Mouse (Mus musculus) intestine, embryonic 15.5 days (tissue): Measurements from ENCODE around the gene C1rl. TPM values are rescaled to one million over a fixed set of nuclear protein-coding genes. Genes with fewer than 3 reads are reported as not detected.
A peak's percentile ranks its signal among the peaks of the same experiment; 100 is the strongest.

Experiments used
- ATAC-seq: fragments of 200-750 bp; cut with Nextera tagmentation; 2 replicates; pipeline ENCODE4 v1.8.0; 2017; ENCODE audit warnings: moderate TSS enrichment, moderate library complexity
- H3K27ac ChIP-seq: fragments of 300-500 bp; sonication (generic); 2 replicates; pipeline ENCODE4 v1.5.1; 2015; ENCODE audit warnings: mild to moderate bottlenecking, inconsistent platforms
- H3K27me3 ChIP-seq: fragments of 300-500 bp; sonication (generic); replicated peaks from 2 replicates; pipeline ENCODE4 v1.6.1; 2015; ENCODE audit warnings: inconsistent platforms
- H3K36me3 ChIP-seq: fragments of 300-500 bp; sonication (generic); 2 replicates; pipeline ENCODE4 v1.6.1; 2015; ENCODE audit warnings: inconsistent platforms
- H3K4me1 ChIP-seq: fragments of 300-500 bp; sonication (generic); replicated peaks from 2 replicates; pipeline ENCODE4 v1.6.1; 2015; ENCODE audit warnings: inconsistent platforms
- H3K4me2 ChIP-seq: fragments of 300-500 bp; sonication (generic); replicated peaks from 2 replicates; pipeline ENCODE4 v1.6.1; 2015; ENCODE audit warnings: mild to moderate bottlenecking, inconsistent platforms
- H3K4me3 ChIP-seq: fragments of 300-500 bp; sonication (generic); replicated peaks from 2 replicates; pipeline ENCODE4 v1.5.1; 2015; ENCODE audit warnings: inconsistent platforms
- H3K9ac ChIP-seq: fragments of 300-500 bp; sonication (generic); 2 replicates; pipeline ENCODE4 v1.6.1; 2015; ENCODE audit warnings: inconsistent platforms
- H3K9me3 ChIP-seq: fragments of 300-500 bp; sonication (generic); 2 replicates; pipeline ENCODE4 v1.6.1; 2016; ENCODE audit warnings: inconsistent platforms
- WGBS: fragments of 180-500 bp; shearing (Covaris S2); methylation state at CpG from one replicate; pipeline ENCODE4 v1.1.7; 2015; 5-methylcytosine and 5-hydroxymethylcytosine counted together
- polyA plus RNA-seq: library from polyadenylated mRNA; unstranded; fragments of >200 nt; fragmentation: Nextera tagmentation; extraction: Ambion mirVana; gene quantifications from 2 replicates; pipeline ENCODE4 v1.2.1, GENCODE M21; 2015

C1rl gene
- 2.3 and 2.5 TPM in 2 replicates for polyA plus RNA-seq

DNA sequence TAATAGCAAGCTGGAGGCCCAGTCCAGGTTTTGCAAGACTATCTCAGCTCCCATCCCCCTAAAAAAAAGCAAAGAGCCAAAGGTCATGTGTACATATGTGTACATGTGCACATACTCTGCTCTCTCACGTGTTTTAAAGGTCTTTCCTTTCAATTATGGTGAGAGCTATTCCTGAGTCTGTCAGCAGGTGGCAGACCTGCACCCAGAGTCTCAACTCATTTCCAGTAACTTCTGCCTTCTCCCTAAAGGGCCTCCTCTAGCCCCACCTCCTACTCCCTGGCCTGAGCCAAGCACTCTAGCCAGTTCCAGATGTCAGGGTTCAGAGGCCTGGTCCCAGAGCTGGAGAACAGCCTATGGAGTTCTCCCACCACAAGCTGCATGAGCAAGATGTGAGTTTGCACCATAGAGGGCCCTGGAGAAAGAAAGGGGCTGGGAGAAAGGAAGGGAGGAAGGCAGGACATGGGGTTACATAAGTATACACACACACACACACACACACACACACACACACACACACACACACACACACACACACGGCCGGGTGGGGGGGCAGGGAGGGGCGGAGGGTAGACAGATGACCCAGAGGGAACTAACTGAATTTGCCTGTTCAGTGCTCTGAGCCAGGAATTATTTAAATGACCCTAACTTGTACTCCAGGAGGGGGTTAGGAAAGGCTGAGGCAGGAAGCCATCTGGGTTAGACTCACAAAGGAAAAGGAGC, at the start of gene C1rl:
TSS of gene C1rl (plus strand) at position 272 of the 720 bp plus-strand sequence.
- no peaks in the 10 kb centered on the region for H3K9me3 ChIP-seq
- H3K27ac ChIP-seq, result peak within 1 kb of the TSS; percentile 40; the same call in 1 of the 2 replicates
- H3K4me3 ChIP-seq, result no peak within 1 kb of the TSS
- no peaks in the 10 kb centered on the region for H3K36me3 ChIP-seq
- 0 out of 2 replicates have a peak within 1 kb of the TSS, but pooled peaks have one; percentile 6 for H3K4me2 ChIP-seq
- no peaks in the 10 kb centered on the region for H3K27me3 ChIP-seq
- WGBS, result 37% methylated on average over 4 of the region's 4 CpGs
- ATAC-seq, result peak; percentile 95
- H3K4me1 ChIP-seq, result peaks cover 6% of the 10 kb centered on the region; the same call in 1 of the 2 replicates
- no peak within 1 kb of the TSS for H3K9ac ChIP-seq

DNA sequence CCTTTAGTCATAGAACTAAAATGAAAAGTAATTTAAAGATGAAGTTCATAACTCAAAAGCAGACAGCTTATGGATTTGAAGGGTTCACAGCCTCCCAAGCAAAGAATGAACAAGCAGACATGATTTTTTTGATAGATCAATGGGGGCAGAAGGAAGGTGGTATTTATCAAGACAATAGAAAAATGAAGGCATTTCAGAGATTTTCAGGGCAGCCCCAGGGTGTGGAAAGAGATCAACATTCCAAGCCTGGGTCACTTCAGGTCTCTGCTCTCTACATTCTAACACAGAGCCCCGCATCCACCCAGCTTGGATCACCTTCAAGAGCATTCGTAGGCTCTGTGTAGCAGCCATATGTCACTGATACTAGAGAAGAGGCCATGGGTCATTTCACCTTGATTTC, 49.6 kb upstream of the C1rl start:
- 91% methylated on average over 2 of the region's 2 CpGs for WGBS
- ATAC-seq, result no peak
- H3K27me3 ChIP-seq, result no peaks in the 10 kb centered on the region
- no peaks in the 10 kb centered on the region for H3K36me3 ChIP-seq
- no peak overlapping the region for H3K4me2 ChIP-seq
- no peak overlapping the region for H3K4me3 ChIP-seq
- no peaks in the 10 kb centered on the region for H3K9me3 ChIP-seq
- no peak overlapping the region for H3K9ac ChIP-seq
- H3K27ac ChIP-seq, result no peak overlapping the region
- no peaks in the 10 kb centered on the region for H3K4me1 ChIP-seq

DNA sequence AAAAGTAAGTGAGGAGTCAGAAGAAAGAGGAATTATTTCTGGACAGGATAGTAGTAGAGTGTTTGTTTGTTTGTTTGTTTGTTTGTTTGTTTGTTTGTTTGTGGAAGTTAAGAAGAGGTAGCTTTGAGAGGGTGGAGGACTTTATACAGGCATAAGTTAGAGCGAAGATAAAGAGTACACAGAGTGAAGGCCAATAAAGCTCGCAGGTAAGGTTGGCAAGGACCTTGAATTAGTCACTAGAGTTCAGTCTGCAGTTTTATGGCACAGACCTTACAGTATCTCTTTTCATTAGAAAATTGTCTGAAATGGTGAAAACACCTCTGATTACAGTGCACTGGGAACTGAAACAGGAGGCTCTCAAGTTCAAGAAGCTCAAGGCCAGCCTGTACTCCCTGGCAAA, 46.9 kb upstream of the C1rl start:
- Histone ChIP-seq H3K27ac (no peak overlapping the region), H3K27me3 (no peaks in the 10 kb centered on the region), H3K4me3 (no peak overlapping the region), H3K36me3 (no peaks in the 10 kb centered on the region), H3K4me2 (no peak overlapping the region), H3K9ac (no peak overlapping the region), H3K9me3 (no peaks in the 10 kb centered on the region), H3K4me1 (no peaks in the 10 kb centered on the region)
- WGBS, result 69% methylated on average over 2 of the region's 2 CpGs
- ATAC-seq, result peak; percentile 72

DNA sequence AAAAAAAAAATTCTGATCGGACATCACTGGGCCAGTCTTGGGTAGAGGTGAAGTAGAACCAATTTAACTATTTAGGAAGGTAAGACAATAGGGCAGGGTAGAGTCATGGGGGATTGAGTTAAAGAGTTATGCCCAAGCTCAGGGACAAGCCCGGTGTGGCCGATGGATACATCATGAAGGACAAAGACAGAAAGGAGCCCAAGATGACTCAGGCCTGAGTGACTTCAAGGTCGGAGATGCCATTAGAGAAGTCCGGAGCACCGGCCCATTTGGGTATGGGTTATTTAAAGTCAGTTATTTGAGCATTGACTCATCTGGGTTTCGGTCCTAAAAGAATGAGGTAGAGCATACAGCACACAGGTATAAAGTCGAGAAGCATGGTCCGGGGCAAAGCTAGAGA, 46.5 kb upstream of the C1rl start:
- WGBS, result 94% methylated on average over 9 of the region's 9 CpGs
- no peak overlapping the region for H3K4me3 ChIP-seq
- no peaks in the 10 kb centered on the region for H3K4me1 ChIP-seq
- H3K27ac ChIP-seq, result no peak overlapping the region
- H3K27me3 ChIP-seq, result no peaks in the 10 kb centered on the region
- H3K9me3 ChIP-seq, result no peaks in the 10 kb centered on the region
- H3K9ac ChIP-seq, result no peak overlapping the region
- H3K36me3 ChIP-seq, result no peaks in the 10 kb centered on the region
- ATAC-seq, result no peak
- H3K4me2 ChIP-seq, result no peak overlapping the region

DNA sequence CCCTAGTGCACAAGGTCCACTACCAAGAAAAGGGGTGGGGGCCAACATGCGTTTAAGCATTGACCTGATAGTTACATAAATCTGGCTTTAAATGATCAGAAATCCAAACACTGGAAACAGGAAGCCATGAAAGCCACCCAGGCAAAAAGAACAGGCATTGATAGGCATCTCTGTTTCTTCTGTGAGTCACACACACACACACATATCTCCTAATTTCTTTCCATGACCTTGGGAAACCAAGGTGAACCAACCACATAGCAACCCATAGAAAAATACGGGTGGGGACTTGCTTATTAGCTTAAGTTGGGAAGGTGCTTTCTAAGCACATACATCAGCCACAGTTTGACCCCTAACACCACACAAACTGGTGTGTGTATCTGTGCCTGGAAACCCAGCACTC, 45.6 kb upstream of the C1rl start:
- Histone ChIP-seq H3K27me3 (no peaks in the 10 kb centered on the region), H3K4me2 (no peak overlapping the region), H3K36me3 (no peaks in the 10 kb centered on the region), H3K27ac (no peak overlapping the region), H3K9me3 (no peaks in the 10 kb centered on the region), H3K4me1 (0 out of 2 replicates have a peak, but pooled peaks cover 5% of the 10 kb centered on the region), H3K9ac (no peak overlapping the region), H3K4me3 (no peak overlapping the region)
- 70% methylated on average over 2 of the region's 2 CpGs for WGBS
- no peak for ATAC-seq

DNA sequence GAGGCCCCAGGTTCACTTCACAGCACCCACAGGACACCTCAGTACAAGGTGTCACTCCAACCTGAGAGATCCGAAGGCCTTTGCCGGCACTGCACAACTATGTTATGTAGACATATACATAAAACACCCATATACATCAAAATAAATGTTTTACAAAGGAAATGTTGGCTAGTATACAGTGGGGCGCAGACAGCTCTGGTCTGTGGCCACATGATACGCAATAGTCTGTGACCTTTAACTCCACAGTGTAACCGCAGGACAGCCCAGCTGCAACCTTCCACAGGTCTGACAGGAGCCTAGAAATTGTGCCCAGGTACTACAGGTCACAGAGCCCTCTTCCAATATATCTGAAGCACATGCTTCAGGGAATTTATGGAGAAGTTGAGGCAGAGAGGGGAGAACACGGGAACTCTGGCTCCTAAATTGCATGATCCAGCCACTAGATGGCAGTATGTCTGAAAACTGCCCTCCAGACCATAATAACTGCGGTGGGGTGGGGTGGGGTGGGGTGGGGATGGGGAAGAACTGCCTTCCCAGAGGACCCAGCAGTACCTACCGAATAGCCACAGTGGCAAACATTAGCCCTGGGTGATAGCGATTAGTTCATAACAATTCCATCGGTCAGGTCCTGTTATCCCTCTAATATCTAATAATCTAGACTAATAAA, 44.6 kb upstream of the C1rl start:
- Histone ChIP-seq H3K36me3 (no peaks in the 10 kb centered on the region), H3K27me3 (no peaks in the 10 kb centered on the region), H3K9ac (no peak overlapping the region), H3K4me3 (no peak overlapping the region), H3K27ac (no peak overlapping the region), H3K4me1 (0 out of 2 replicates have a peak, but pooled peaks cover 5% of the 10 kb centered on the region), H3K4me2 (no peak overlapping the region), H3K9me3 (no peaks in the 10 kb centered on the region)
- ATAC-seq, result no peak
- 74% methylated on average over 10 of the region's 10 CpGs for WGBS

DNA sequence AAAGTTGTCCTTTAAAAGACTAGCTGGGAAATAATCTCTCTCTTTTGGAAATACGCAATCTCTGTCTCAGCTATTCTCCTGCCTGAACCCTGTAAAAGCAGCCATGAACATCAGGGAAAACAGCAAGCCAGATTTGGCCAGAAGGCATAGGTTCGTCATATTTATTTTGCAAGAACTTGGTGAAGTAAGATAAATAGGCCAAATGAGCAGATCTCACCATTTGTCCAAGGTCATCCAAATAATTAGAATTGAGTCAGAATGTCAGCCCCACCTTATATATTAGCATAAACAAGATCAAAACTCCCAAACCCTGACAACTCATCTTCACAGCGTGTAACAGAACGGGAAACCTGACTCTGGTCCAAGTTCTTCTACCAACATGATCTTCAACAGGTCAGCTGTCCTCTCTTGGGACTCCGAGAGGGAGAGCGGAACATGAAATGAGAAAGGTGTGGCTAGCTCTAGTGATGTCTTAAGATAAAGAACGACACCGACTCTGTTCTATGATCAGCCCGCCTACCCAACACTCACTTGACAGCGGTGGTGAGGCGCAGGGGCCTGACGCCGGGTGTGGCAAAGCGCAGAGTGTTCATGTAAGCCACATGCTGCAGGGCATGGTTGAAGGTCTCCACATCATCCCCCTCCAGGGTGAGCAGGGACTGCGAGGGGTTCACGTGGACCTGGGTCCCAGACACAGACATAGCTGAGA, 43.8 kb upstream of the C1rl start:
- no peaks in the 10 kb centered on the region for H3K27me3 ChIP-seq

DNA sequence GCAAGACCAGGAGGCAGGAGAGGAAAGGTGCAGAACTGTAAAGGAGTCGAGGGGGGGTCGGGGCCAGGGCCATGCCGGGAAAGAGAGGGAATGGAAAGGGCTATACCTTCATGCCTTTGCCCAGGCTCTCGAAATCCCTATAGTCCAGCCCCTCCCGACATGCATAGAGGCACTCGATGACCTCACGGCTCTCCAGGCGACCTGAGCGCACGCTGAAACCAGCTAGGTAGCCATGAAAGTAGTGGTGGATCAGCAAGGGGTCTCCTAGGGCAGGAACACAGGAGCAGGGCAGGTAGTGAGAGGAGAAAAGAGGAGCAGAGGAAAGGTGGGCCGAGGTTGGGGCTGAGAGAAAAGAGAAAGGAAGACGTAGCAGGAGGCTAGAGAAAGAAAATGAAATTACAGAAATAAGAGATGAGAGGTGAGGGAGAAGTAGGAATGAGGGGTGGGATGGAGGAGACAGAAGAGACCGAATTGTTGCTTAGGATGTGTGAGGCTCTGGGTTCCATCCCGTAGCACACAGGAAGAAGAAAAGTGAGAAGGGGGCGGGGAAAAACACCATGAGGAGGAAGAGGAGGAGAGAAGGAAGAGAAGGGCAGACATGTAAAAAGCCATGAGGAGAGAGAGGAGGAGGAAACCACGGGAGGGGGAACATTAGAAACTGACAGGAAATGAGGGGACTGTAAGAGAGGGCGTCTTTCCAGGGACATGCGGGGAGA, 43.1 kb upstream of the C1rl start:
- H3K4me2 ChIP-seq, result no peak overlapping the region
- H3K4me1 ChIP-seq, result 0 out of 2 replicates have a peak, but pooled peaks cover 5% of the 10 kb centered on the region
- no peaks in the 10 kb centered on the region for H3K36me3 ChIP-seq
- H3K27ac ChIP-seq, result no peak overlapping the region
- ATAC-seq, result no peak
- no peak overlapping the region for H3K9ac ChIP-seq
- no peaks in the 10 kb centered on the region for H3K9me3 ChIP-seq
- WGBS, result 77% methylated on average over 18 of the region's 18 CpGs
- H3K27me3 ChIP-seq, result no peaks in the 10 kb centered on the region
- H3K4me3 ChIP-seq, result no peak overlapping the region

More for the DNA sequence above, 43.8 kb upstream of the C1rl start:
- H3K4me1 ChIP-seq, result 0 out of 2 replicates have a peak, but pooled peaks cover 5% of the 10 kb centered on the region
- no peak for ATAC-seq
- H3K9me3 ChIP-seq, result no peaks in the 10 kb centered on the region
- no peak overlapping the region for H3K4me2 ChIP-seq
- H3K36me3 ChIP-seq, result no peaks in the 10 kb centered on the region
- H3K27ac ChIP-seq, result no peak overlapping the region
- H3K9ac ChIP-seq, result no peak overlapping the region
- 90% methylated on average over 16 of the region's 16 CpGs for WGBS
- no peak overlapping the region for H3K4me3 ChIP-seq

DNA sequence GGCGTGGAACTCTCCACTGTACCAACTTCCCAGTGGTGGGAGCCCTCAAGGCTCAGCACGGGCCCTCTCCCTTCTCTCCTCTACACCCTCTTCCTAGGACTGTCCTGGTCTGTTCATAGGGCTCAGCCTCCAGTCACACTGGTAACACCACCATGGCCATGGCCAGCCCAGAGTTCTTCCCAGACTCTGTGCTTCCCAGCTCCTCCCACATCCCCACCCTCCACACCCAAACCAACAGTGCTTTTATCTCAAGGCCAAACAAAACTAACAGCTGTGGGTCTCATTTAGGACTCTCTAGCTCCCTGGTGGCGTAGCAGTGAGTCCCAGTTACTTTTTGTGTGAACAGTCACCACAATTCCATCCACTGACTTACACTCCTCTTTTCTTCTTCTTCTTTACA, 40.9 kb upstream of the C1rl start:
- no peak overlapping the region for H3K4me3 ChIP-seq
- no peak overlapping the region for H3K9ac ChIP-seq
- peak; percentile 74 for ATAC-seq
- H3K4me1 ChIP-seq, result 0 out of 2 replicates have a peak, but pooled peaks cover 5% of the 10 kb centered on the region
- no peak overlapping the region for H3K4me2 ChIP-seq
- H3K27ac ChIP-seq, result no peak overlapping the region
- H3K36me3 ChIP-seq, result no peaks in the 10 kb centered on the region
- 55% methylated on average over 3 of the region's 3 CpGs for WGBS
- no peaks in the 10 kb centered on the region for H3K27me3 ChIP-seq
- no peaks in the 10 kb centered on the region for H3K9me3 ChIP-seq

DNA sequence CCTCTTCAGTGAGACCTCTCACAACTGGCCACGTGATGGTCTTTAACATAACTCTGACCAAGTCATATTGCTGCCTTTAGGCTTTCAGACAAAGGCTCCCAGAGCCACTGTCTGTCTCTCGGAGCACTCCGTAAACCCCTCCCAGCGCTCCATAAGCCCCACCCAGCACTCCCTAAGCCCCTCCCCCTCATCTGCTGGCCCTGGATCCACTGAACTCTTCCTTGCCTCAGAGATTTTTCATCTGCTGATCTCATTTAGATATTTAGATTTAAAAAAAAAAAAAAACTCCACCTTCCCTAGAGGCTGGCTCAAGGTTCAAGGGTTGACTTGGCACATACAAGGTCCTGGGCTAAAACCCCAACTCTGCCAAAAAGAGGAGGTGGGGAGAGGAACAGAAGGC, 39.2 kb upstream of the C1rl start:
- H3K4me1 ChIP-seq, result 0 out of 2 replicates have a peak, but pooled peaks cover 5% of the 10 kb centered on the region

DNA sequence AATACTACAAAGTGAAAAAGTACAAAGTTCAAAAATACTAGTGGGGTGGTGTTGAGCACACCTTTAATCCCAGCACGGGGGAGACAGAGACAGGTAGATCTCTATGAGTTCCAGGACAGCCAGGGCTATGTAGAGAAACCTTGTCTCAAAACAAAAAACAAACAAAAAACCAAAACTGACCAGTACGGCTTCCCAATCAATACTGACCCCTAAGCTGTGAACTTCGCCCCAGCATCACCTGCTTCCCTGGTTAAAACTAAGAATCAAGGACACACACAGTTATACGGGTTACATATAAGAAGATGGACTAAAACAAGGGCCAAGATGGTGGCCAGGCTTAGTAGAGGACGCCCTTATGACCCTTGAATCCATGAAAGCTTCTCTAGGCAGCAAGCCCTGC, 36.7 kb upstream of the C1rl start:
- Histone ChIP-seq H3K36me3 (no peaks in the 10 kb centered on the region), H3K27ac (no peak overlapping the region), H3K4me3 (no peak overlapping the region), H3K27me3 (no peaks in the 10 kb centered on the region), H3K4me1 (0 out of 2 replicates have a peak, but pooled peaks cover 5% of the 10 kb centered on the region), H3K9ac (no peak overlapping the region), H3K9me3 (no peaks in the 10 kb centered on the region), H3K4me2 (no peak overlapping the region)
- ATAC-seq, result no peak
- 89% methylated on average over 5 of the region's 5 CpGs for WGBS

More for the DNA sequence above, 39.2 kb upstream of the C1rl start:
- Histone ChIP-seq H3K36me3 (no peaks in the 10 kb centered on the region), H3K9me3 (no peaks in the 10 kb centered on the region), H3K9ac (no peak overlapping the region), H3K27ac (no peak overlapping the region), H3K4me3 (no peak overlapping the region), H3K27me3 (no peaks in the 10 kb centered on the region), H3K4me2 (no peak overlapping the region)
- ATAC-seq, result no peak
- 57% methylated on average over 4 of the region's 4 CpGs for WGBS

DNA sequence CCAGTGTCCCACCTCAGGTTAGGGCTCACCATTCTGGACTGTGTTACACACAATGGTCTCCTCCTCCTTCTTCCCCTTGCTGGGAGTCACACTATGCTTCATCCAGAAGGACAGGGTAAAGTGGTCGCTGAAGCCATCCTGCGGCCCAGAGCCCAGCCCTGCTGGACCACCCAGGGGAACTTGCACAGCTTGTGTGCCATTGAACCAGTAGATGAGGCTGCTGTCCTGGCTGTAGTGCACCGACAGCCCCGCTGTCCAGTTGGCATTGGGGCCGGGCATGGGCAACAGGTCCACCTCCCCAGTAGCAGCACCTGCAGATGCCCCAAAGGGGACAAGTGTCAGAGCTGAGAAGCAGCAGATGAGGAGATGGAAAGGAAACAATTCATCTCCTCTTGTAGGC, 35.1 kb upstream of the C1rl start:
- H3K27me3 ChIP-seq, result no peaks in the 10 kb centered on the region
- H3K9ac ChIP-seq, result no peak overlapping the region
- H3K4me2 ChIP-seq, result no peak overlapping the region
- no peak overlapping the region for H3K4me3 ChIP-seq
- no peaks in the 10 kb centered on the region for H3K36me3 ChIP-seq
- H3K27ac ChIP-seq, result no peak overlapping the region
- no peaks in the 10 kb centered on the region for H3K4me1 ChIP-seq
- H3K9me3 ChIP-seq, result no peaks in the 10 kb centered on the region
- ATAC-seq, result no peak
- WGBS, result 92% methylated on average over 5 of the region's 5 CpGs
